Mouse (Mus musculus): Measurements from ENCODE around the gene Mok.

The Mok gene

GRCm38 (mm10) chr12:110770479-110771247 is 70.1 kb downstream of the Mok start:
- DNase-seq (ENCODE audit: low read depth, low spot score): no peak

- DNase-seq (ENCODE audit: low read depth, low spot score): no peak
These were observed 71.0 kb downstream of the Mok start for GRCm38 (mm10) chr12:110769660-110770297.

- no peak for DNase-seq (ENCODE audit: low read depth, low spot score)
These were observed 72.2 kb downstream of the Mok start for GRCm38 (mm10) chr12:110768562-110768961.

- no peak for DNase-seq (ENCODE audit: low read depth, low spot score)
These were observed 76.2 kb downstream of the Mok start for GRCm38 (mm10) chr12:110764531-110764930.

- no peak for DNase-seq (ENCODE audit: low read depth, low spot score)
These were observed 78.4 kb downstream of the Mok start for GRCm38 (mm10) chr12:110762321-110762720.

GRCm38 (mm10) chr12:110758932-110759331 is 81.8 kb downstream of the Mok start:
- no peak for DNase-seq (ENCODE audit: low read depth, low spot score)
